Mouse (Mus musculus) ES-Bruce4 (cell line): Measurements from ENCODE around the gene Dclre1b.
"Not testable (repeated sequence)": the region's sequence is repeated elsewhere in the genome, so short reads cannot be mapped to it uniquely, and the experiment has no call there.

Experiments used
- CTCF ChIP-seq: IDR thresholded peaks from one replicate; pipeline ENCODE4 v1.8.1; 2011; ENCODE audit warnings: low read depth, low read length
- POLR2A ChIP-seq: IDR thresholded peaks from one replicate; pipeline ENCODE4 v1.8.1; 2011; ENCODE audit warnings: low read length; ENCODE audit not compliant: insufficient read depth

DNA sequence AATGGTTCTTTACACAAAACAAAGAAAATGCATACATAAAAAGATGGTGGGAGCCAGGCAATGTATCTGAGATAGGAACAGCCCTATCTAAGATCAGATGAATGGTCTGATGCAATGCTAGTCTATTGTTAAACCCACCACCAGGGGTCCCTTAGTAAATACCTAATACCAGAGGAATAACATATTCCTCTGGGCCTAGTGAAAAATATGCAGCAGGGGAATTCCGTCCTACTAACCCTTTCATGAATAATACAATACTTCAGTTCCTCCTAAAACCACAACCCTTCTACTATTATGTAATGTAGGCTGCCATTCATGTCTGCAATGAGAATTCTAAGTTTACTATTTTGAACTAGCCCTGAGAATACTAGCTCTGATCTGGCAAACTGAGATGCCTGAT, 21.4 kb upstream of the Dclre1b start:
- not testable (repeated sequence) for TF ChIP-seq CTCF, POLR2A
